Mouse (Mus musculus) CH12.LX (cell line): ENCODE data around the gene 1700017B05Rik. TPM values are rescaled to one million over a fixed set of nuclear protein-coding genes. Genes with fewer than 3 reads are reported as not detected.

ENCODE experiments used
- DNase-seq: peaks from one replicate; pipeline ENCODE4 v3.0.0-alpha.2; 2013; ENCODE audit errors: extremely low read depth
- H3K27ac ChIP-seq: 2 replicates; pipeline ENCODE4 v1.5.1; 2012; ENCODE audit warnings: low read depth, mild to moderate bottlenecking, control low read depth, moderate library complexity; ENCODE audit not compliant: insufficient read depth
- H3K27me3 ChIP-seq: replicated peaks from 2 replicates; pipeline ENCODE3; 2012; ENCODE audit warnings: inconsistent platforms
- H3K36me3 ChIP-seq, 2 experiments: replicated peaks in 1 of 2; 2 replicates each; pipeline versions ENCODE3 to v1.6.1; 2012; ENCODE audit warnings: inconsistent platforms in 1 of 2, low read length in 1 of 2, mild to moderate bottlenecking in 1 of 2, mixed read lengths in 1 of 2, moderate library complexity in 1 of 2; ENCODE audit not compliant: control insufficient read depth in 1 of 2, insufficient read depth in 1 of 2
- H3K4me1 ChIP-seq, 2 experiments: 2 replicates each; pipeline ENCODE4 v1.6.1; 2012; ENCODE audit warnings: inconsistent platforms in 1 of 2, moderate library complexity in 1 of 2; ENCODE audit not compliant: insufficient read depth in 2 of 2, control insufficient read depth in 1 of 2
- H3K4me2 ChIP-seq: 2 replicates; pipeline ENCODE4 v1.6.1; 2012; ENCODE audit warnings: low read depth, mild to moderate bottlenecking, control low read depth; ENCODE audit not compliant: poor library complexity, insufficient read depth, severe bottlenecking
- H3K4me3 ChIP-seq, 3 experiments: fragments of 150-350 bp in 1 of 3; sonication (generic) in 1 of 3; replicated peaks in 1 of 3; 2 replicates each; pipeline versions ENCODE3 to v1.5.1; 2011 to 2012; ENCODE audit warnings: low read depth in 2 of 3, low read length in 2 of 3, mild to moderate bottlenecking in 2 of 3, moderate library complexity in 2 of 3, control low read depth in 1 of 3, improper control_type of control experiment in 1 of 3, inconsistent platforms in 1 of 3, mixed read lengths in 1 of 3; ENCODE audit not compliant: poor library complexity in 1 of 3
- H3K79me2 ChIP-seq: replicated peaks from 2 replicates; pipeline ENCODE4 v1.6.1; 2012; ENCODE audit warnings: mild to moderate bottlenecking, moderate library complexity; ENCODE audit not compliant: control insufficient read depth, poor library complexity, insufficient read depth, severe bottlenecking; ENCODE audit errors: extremely low read depth
- H3K9ac ChIP-seq: 2 replicates; pipeline ENCODE4 v1.6.1; 2012; ENCODE audit warnings: low read depth, mild to moderate bottlenecking, control low read depth, moderate library complexity; ENCODE audit not compliant: insufficient read depth
- H3K9me3 ChIP-seq: replicated peaks from 2 replicates; pipeline ENCODE3; 2012; ENCODE audit warnings: low read length, inconsistent platforms, mixed read lengths
- CHD1 ChIP-seq: IDR thresholded peaks from 2 replicates; pipeline ENCODE4 v1.6.1; 2012; ENCODE audit warnings: low read depth, low read length, improper control_type of control experiment, inconsistent platforms
- E2F4 ChIP-seq: IDR thresholded peaks from 2 replicates; pipeline ENCODE4 v1.6.1; 2011; ENCODE audit warnings: low read depth, low read length, improper control_type of control experiment; ENCODE audit not compliant: insufficient replicate concordance
- EP300 ChIP-seq: IDR thresholded peaks from 2 replicates; pipeline ENCODE4 v1.6.1; 2011; ENCODE audit warnings: low read length, improper control_type of control experiment
- HCFC1 ChIP-seq: IDR thresholded peaks from 2 replicates; pipeline ENCODE4 v1.6.1; 2012; ENCODE audit warnings: low read depth, mild to moderate bottlenecking, inconsistent platforms, low read length, improper control_type of control experiment
- MAX ChIP-seq: IDR thresholded peaks from 2 replicates; pipeline ENCODE4 v1.6.1; 2011; ENCODE audit warnings: low read length, improper control_type of control experiment
- MEF2A ChIP-seq: IDR thresholded peaks from 2 replicates; pipeline ENCODE4 v1.6.1; 2014; ENCODE audit warnings: low read depth, mild to moderate bottlenecking, inconsistent platforms, low read length, improper control_type of control experiment, borderline replicate concordance
- MXI1 ChIP-seq: IDR thresholded peaks from 2 replicates; pipeline ENCODE4 v1.6.1; 2011; ENCODE audit warnings: mild to moderate bottlenecking, low read depth, low read length, improper control_type of control experiment
- NELFE ChIP-seq: IDR thresholded peaks from 2 replicates; pipeline ENCODE4 v1.6.1; 2011; ENCODE audit warnings: low read depth, low read length, improper control_type of control experiment
- POLR2AphosphoS2 ChIP-seq: IDR thresholded peaks from 2 replicates; pipeline ENCODE4 v1.6.1; 2011; ENCODE audit warnings: low read depth, low read length, improper control_type of control experiment
- SIN3A ChIP-seq: IDR thresholded peaks from 2 replicates; pipeline ENCODE4 v1.6.1; 2012; ENCODE audit warnings: low read length, improper control_type of control experiment, inconsistent platforms
- SMC3 ChIP-seq: IDR thresholded peaks from 2 replicates; pipeline ENCODE4 v1.6.1; 2011; ENCODE audit warnings: low read depth, low read length, improper control_type of control experiment
- TBP ChIP-seq: conservative IDR thresholded peaks from 2 replicates; pipeline ENCODE4 v1.6.1; 2011; ENCODE audit warnings: low read depth, low read length, improper control_type of control experiment
- TCF12 ChIP-seq: IDR thresholded peaks from 2 replicates; pipeline ENCODE4 v1.6.1; 2014; ENCODE audit warnings: low read depth, mild to moderate bottlenecking, inconsistent platforms, low read length, improper control_type of control experiment
- USF1 ChIP-seq: IDR thresholded peaks from 2 replicates; pipeline ENCODE4 v1.6.1; 2014; ENCODE audit warnings: low read depth, mild to moderate bottlenecking, inconsistent platforms, low read length, improper control_type of control experiment
- USF2 ChIP-seq: conservative IDR thresholded peaks from 2 replicates; pipeline ENCODE4 v1.6.1; 2011; ENCODE audit warnings: low read depth, low read length, improper control_type of control experiment
- ZC3H11A ChIP-seq: IDR thresholded peaks from 2 replicates; pipeline ENCODE4 v1.6.1; 2012; ENCODE audit warnings: low read depth, mild to moderate bottlenecking, inconsistent platforms, low read length, improper control_type of control experiment
- ZKSCAN1 ChIP-seq: IDR thresholded peaks from 2 replicates; pipeline ENCODE4 v1.6.1; 2012; ENCODE audit warnings: low read depth, inconsistent platforms, low read length, improper control_type of control experiment, borderline replicate concordance
- dilution Hi-C: fragments of 300-500 bp; cut with MboI; formaldehyde crosslinking; loops from 2 replicates; pipeline ENCODE4 v1.14.3; 2020; ENCODE audit warnings: low sequenced_read_pairs; ENCODE audit not compliant: extremely low pct_unique_long_range_greater_than_20kb, extremely low pct_ligation_motif_present
- in situ Hi-C: fragments of 300-500 bp; cut with MboI; formaldehyde crosslinking; loops from 3 replicates; pipeline ENCODE4 v1.14.3; 2019; ENCODE audit warnings: low sequenced_read_pairs, low pct_ligation_motif_present, low pct_unique_long_range_greater_than_20kb, mixed read lengths
- polyA plus RNA-seq: library from polyadenylated mRNA; unstranded; fragments of >175 nt; gene quantifications from 2 replicates; pipeline ENCODE4 v1.2.1, GENCODE M21; 2012; ENCODE audit warnings: low read depth; ENCODE audit not compliant: insufficient read length
- total RNA-seq, 2 experiments: library from RNA; depleted of rRNA; stranded (reverse); fragments of 300-350 nt in 1 of 2; fragments of >200 nt in 1 of 2; gene quantifications; 2 replicates each; pipeline ENCODE4 v1.2.3; 2012 to 2014

1700017B05Rik gene
- total and polyA plus RNA-seq, 3 experiments, result 26.4 to 56.0 (median 38.6) TPM

- no peak overlapping the region for H3K27ac ChIP-seq
- peaks cover 2% of the 10 kb centered on the region for H3K27me3 ChIP-seq
- no peak overlapping the region for H3K9ac ChIP-seq
- no peaks in the 10 kb centered on the region for H3K79me2 ChIP-seq
- TF ChIP-seq SIN3A (no peak), MEF2A (no peak), CHD1 (no peak), NELFE (no peak), EP300 (no peak), E2F4 (no peak), MXI1 (no peak), ZKSCAN1 (no peak), POLR2AphosphoS2 (no peak), SMC3 (no peak), TCF12 (no peak), USF2 (no peak), HCFC1 (no peak), TBP (no peak), USF1 (no peak), ZC3H11A (no peak), MAX (no peak)
- DNase-seq, result no peak
- no peak overlapping the region for H3K4me3 ChIP-seq
- H3K4me1 ChIP-seq, result peaks cover 3 to 13% of the 10 kb centered on the region in 2 experiments; a peak in 3 of 4 replicates
- H3K36me3 ChIP-seq, result no peaks in the 10 kb centered on the region
- no peaks in the 10 kb centered on the region for H3K9me3 ChIP-seq
- in situ Hi-C loops (no loop called here), dilution Hi-C loops (no loop called here)
- H3K4me2 ChIP-seq, result no peak overlapping the region
Measured at GRCm38 (mm10) chr9:57233142-57233541, 29.3 kb downstream of the 1700017B05Rik start.

GRCm38 (mm10) chr9:57232341-57232940 is 30.0 kb downstream of the 1700017B05Rik start:
- peaks cover 3 to 13% of the 10 kb centered on the region in 2 experiments; a peak in 3 of 4 replicates for H3K4me1 ChIP-seq
- in situ Hi-C loops (no loop called here), dilution Hi-C loops (no loop called here)
- TF ChIP-seq HCFC1, result no peak
- H3K36me3 ChIP-seq, result no peaks in the 10 kb centered on the region
- H3K4me3 ChIP-seq, result no peak overlapping the region
- H3K9me3 ChIP-seq, result no peaks in the 10 kb centered on the region
- DNase-seq, result no peak
- no peaks in the 10 kb centered on the region for H3K79me2 ChIP-seq
- H3K4me2 ChIP-seq, result no peak overlapping the region
- peaks cover 3% of the 10 kb centered on the region for H3K27me3 ChIP-seq
- H3K27ac ChIP-seq, result no peak overlapping the region
- H3K9ac ChIP-seq, result no peak overlapping the region
